Mouse (Mus musculus) sigmoid colon, adult 10 weeks (tissue): ENCODE data around the gene Nt5dc3. TPM values are rescaled to one million over a fixed set of nuclear protein-coding genes. Genes with fewer than 3 reads are reported as not detected.

Experiments used
- polyA plus RNA-seq: library from polyadenylated mRNA; stranded (reverse); fragments of 350-450 nt; fragmentation: Illumina TruSeq; extraction: RNeasy Lipid Tissue Mini Kit (QIAGEN cat#74804); gene quantifications from one replicate; pipeline ENCODE4 v1.2.3, GENCODE M21; 2014; ENCODE audit warnings: low read depth, low replicate concordance

Gene Nt5dc3
- polyA plus RNA-seq: 4.3 TPM

DNA sequence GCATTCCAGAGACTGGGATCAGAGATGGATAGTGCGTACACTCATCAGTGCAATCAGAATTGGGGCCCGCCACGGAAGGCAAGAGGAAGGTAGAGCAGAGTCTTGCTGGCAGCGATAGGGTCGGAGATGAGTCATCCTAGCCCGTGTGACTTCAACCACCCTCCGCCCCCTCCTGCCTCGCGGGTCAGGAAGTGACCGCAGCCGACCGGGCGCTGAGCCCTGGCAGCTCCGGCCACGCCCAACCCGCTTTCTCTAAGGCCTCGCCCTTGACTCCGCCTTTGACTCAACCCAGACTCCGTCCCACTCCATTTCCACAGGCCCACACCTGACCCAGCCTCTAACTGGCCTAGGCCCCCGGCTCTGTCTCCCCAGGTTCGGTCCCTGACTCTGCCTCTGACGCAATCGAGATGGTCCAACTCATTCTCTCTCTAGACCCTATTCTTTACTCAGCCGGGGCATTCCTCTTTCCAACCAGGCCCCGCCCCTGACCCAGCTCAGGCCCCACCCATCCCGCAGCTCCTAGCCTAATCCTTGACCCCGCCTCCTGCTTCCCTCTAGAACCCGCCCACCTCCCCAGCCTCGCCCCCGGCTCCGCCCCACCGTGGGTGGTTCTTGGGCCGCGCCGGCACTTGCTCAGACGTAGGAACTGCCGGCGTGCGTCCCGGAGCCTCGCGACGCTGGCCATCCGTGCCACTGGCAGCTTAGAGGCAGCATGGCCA lies at the start of gene Nt5dc3:
Gene Nt5dc3 (plus strand): TSS at position 608 of the 719 bp plus-strand sequence.

DNA sequence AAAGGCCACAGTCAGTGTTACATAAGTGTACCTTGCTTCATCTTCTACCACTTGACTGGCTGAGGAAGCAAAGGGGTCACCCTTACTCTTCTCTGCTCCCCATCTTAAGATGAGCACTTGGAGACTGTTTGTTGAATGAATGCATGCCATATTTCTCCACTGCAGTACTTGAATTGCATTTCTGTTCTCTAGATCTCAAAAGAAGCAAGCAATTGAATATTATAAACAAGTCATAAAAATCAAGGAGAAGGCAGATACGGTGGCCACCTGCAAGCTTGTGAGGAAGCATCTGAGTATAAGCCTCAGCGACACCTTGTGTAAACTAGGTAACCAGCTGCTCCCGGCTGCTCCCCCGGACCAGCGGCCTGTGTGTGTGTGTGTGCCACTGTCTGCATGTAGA lies 15.1 kb upstream of the Nt5dc3 start, which contains the start of gene Gm49358:
Gene Gm49358 (plus strand): TSS at position 301 of the 400 bp plus-strand sequence.

Other genes with a start within 250 kb of the Nt5dc3 start
- 1,208 TPM for gene Hsp90b1, start 73.5 kb upstream of the Nt5dc3 start, polyA plus RNA-seq
- 3.0 TPM for gene Ttc41, start 73.2 kb upstream of the Nt5dc3 start, polyA plus RNA-seq
- gene Gm49358, start 15.0 kb upstream of the Nt5dc3 start, polyA plus RNA-seq: 3.0 TPM
- 0.25 TPM for gene Stab2, start 229.0 kb downstream of the Nt5dc3 start, polyA plus RNA-seq